Mouse (Mus musculus): ENCODE results near the gene Mlc1.
A peak's percentile ranks its signal among the peaks of the same experiment; 100 is the strongest.

Gene Mlc1

DNA sequence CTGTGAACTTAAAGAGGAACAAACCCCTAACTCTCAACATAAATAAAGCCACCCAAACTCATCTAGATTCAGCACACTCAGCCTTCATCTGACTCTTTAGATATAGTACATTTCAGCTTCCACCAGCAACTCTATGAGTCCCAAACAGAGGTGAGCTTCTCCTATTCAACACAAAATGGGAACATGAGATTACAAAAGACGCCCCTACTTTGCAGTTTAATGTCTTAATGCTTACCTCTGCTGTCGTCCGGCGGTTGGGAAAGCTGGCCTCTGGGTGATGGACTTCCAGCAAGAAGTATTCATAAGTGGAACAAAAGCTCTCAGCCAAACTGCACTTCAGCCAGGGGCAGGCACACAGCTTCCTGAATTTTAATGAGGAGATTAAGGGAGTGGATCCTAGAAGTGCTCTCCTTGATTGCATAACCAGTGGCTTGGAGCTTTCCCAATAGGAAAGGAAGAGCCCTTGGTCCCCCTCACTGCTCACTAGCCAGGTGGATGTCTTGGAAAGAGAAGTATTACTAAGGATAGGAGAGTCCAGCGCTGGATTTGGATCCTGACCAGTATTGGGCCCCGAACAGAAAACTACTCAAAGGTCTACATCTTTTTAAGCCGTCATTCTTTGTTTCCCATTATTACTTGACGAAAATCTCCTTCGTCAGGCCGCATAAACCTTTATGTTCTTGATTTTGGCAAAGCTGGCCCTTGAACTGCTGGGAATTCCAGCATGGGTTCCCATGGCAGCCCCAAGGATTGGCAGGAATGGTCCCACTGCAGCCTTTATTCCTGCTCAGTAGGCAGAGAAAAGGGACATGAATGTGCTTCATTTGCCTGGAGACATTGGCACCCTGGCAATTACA is at the start of gene Mlc1:
Gene Mlc1, minus strand, starts transcription at position 727 of the 857 bp plus-strand sequence.
- DNase-seq (ENCODE audit: extremely low spot score, low spot score): peak; percentile 27

DNA sequence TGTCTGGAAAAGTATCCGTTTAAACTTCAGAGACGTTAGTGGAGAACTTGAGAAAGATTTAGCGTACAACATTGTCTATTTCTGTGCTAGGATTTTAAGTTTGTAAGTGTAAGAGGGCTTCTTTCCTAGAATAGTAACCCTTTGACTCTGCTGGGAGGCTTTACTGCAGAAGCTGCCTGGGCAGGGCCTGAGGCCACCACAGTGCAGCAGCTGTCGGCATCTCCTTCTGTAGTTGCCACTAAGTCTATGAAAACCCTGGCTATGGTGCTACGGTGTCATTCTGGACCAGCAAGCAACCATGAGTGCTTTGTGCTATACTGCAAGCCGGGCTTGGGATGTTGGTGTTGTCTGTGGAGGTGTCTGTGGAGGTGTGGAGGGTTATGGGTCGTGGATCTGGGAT is 41.7 kb upstream of the Mlc1 start:
- no peak for DNase-seq (ENCODE audit: extremely low spot score, low spot score)

DNA sequence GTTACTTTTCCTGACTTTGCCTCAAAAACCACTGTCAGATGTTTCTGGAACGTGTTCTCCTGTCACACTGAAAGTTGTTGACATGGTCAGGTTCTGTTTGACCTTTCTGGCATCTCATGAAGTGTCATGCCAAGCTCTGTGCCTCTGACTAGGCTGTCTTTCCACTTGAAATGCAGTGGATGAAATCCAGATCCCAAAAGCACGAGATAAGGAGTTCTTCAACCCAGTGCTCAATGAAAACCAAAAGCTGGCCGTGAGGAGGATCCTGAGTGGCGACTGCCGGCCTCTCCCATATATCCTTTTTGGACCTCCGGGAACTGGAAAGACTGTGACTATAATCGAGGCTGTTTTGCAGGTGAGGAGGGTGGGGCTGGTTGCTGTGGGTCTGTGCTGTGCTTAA is 41.3 kb upstream of the Mlc1 start:
- no peak for DNase-seq (ENCODE audit: extremely low spot score, low spot score)

DNA sequence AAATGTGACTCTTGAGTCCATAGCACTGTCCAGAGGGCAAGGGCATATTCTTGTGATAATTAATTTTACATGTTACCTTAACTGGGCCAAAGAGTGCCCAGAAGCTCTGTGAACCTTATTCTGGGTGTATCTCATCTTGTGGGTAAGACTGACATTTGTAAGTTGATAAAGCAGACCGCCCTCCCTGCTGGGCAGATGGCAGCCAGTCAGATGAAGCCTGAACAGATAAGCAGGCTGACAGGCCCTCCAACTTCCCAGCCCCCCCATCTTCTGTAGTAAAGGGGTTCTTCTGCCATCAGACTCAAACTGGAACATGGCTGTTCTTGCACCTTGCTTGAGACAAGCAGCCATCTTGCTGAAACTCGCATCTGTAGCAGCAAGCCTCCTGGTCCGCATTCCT is 37.9 kb upstream of the Mlc1 start:
- no peak for DNase-seq (ENCODE audit: extremely low spot score, low spot score)

DNA sequence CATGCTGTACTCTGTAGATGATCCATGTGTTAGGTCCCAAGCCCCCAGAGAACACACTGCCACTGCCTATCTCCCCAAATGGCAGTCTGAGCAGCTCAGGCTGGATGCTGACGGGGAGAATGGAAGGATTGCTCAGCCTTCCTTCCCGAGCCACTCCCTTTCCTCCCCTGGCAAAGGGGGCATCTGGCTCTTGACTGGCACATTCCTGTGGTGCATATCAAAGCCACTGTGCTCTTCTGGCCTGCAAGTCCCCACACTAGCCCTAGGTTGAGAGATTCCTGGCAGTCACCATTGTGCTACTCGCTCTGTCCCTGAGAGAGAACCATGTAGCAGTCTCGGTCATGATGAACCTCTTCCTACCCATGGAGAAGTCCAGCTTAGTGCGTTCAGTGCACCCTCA is 29.0 kb upstream of the Mlc1 start:
- DNase-seq (ENCODE audit: extremely low spot score, low spot score): no peak

DNA sequence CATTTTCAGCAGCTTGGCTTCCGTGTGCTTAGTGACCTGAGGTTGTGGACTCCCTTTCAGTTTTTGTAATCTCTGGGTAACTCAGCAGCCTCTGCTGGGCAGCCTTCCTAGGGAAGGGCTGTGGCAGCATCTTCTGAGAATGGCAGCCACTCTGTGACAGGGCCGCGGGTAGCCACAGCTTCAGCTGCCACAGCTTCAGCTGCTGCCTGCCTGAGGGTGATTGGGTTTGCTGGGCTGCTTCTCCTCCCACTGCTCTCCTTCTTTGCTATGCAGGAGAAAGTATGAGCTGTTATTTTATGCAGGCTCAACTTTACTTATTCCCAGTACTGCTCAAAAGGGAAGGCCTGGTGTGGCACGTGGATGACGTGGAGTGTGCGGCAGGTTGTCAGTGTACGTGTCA is 28.2 kb upstream of the Mlc1 start:
- no peak for DNase-seq (ENCODE audit: extremely low spot score, low spot score)

DNA sequence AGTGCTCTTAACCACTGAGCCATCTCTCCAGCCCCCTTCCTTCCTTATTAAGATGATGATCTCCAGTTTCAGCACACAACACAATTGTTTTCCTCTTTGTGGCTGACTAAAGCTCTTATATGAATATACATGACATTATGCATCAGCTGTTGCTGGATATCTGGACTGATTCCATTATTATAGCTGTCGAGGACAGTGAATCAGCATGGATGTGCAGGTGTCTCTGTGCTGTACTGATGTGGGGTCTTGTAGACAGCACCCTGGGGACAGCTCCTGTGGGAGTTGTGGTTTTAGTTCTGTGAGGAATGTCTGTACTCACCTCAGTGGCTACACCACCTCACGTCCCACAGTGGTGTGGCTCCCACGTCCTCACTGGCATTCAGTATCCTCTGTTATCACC is 22.4 kb upstream of the Mlc1 start:
- no peak for DNase-seq (ENCODE audit: extremely low spot score, low spot score)

DNA sequence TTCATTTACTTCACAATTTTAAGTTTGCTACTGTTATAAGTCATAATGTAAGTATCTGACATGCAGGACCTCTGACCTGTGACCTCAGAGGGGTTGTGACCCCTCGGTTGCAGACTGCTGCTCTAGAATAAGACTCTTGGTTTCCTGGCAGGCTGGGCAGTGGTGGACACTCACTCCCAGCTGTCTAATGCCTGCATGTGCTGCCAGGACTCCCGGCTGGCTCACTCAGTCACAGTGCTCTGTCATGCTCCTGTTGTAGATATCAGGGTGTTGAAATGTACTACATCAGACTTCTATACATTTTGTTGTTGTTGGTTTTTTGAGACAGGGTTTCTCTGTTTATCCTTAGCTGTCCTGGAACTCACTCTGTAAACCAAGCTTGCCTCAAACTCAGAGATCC is 21.6 kb upstream of the Mlc1 start:
- DNase-seq (ENCODE audit: extremely low spot score, low spot score): no peak

DNA sequence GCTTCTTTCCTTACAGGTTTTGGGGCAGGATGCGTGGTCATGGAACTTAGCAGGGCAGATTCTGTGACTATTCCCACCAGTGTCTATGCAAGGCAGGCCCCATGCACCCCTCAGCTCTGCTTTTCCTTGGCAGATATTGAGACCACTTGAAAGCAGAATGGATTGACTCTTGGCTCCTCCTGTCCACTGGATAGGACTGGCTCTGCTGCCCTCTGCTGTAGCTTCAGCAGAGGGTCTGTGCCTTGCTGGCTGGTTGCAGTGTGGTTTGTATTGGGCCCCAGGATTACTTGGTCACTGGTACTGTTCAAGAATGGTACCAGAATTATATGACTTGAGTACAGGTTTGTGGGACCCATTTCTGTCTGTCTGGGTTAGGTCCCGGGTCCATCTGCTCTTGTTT is 20.3 kb upstream of the Mlc1 start:
- DNase-seq (ENCODE audit: extremely low spot score, low spot score): no peak

DNA sequence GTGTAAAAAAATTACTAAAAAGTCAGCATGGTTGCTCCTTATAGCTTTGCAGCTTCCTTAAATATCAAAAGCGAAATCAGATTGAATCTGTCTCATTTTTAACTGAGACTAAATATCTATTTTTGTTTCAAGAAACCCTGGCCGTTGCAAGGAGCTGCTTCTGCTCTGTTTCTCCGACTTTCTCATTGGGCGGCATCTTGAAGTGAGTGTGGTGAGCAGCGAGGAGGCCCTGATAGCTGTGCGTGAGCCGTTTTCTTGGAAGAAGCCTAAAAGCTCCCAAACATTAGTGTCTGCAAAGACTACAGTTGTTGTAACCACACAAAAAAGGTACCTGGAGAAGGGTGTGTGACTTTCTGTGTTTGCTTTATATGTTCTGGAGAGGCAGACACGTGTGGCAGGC is 19.8 kb upstream of the Mlc1 start:
- DNase-seq (ENCODE audit: extremely low spot score, low spot score): no peak

DNA sequence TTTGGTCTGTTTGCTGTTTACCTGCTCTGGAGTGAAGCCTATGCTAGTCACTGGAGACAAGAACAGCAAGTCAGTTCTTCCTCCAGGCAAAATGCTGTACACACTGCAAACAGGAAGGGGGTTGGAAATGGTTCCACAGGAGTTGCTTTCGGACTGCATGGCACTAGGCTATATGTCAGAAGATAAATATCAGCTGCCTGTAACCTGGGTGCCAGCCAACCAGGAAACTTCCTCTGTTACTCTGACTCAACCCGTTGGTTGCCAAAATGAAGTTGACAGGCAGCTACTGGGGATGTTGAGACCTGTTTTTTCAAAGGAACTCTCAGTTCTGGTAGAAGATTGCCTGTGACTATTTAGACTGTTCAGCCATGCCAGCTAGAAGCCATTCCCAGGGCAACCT is 10.4 kb upstream of the Mlc1 start:
- DNase-seq (ENCODE audit: extremely low spot score, low spot score): no peak

DNA sequence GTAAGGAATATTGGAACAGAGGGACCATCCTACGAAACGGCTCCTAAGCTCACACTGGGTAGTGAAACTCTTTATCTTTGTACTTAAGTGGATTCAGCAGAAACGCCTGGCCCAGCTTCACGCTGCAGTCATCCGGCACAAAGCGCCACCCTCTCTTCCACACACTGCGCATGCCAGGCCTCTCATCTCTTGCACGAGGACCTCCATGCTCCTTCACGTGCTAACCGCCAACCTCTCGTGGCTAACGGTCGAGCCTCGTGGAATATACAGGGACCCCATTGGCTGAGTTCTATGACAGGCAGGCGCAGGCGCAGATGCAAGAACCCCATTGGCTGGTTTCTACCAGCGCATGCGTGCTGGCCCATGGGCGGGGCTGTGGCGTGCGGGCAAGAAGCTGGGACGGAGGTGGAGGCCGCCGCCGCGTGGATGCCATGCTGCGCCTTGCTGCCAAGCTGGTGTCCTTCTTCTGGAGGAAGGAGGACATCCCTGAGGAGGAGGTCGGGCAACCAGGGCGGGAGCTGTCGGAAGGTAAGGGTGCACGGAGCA is 3.8 kb upstream of the Mlc1 start, which contains the start of gene Mov10l1:
Gene Mov10l1, plus strand, starts transcription at position 376 of the 546 bp plus-strand sequence.
- no peak for DNase-seq (ENCODE audit: extremely low spot score, low spot score)

DNA sequence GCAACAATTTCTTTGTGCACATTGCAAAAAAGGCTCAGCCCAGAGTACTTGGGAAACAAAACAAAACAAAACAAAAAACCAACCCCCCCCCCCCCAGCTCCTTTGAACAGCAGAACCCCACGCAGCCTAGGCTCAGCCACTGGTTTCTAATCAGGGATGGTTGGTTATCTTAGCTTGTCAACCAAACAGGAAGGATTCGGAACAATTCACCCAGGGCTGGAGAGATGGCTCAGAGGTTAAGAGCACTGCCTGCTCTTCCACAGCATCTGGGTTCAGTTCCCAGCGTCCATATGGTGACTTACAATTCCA is 285 bp upstream of the Mlc1 start:
- no peak for DNase-seq (ENCODE audit: extremely low spot score, low spot score)

DNA sequence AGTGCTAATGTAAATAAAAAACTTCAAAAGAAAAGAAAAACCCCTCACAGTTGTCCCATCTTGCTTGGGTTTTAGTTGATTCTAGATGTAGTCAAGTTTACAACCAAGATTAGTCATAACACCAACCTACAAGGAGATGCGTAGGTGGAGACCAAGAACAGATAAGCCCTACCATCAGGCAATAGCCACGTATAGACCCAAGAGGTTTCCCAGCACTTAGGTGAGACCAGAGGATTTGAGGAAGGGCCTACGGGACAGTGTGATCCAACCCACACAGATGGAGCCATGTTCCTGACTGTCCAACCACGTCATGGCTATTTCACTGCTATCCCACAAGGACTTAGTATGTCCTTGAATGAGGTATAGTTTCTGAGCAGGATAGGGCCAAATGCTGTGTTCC is 6.5 kb downstream of the Mlc1 start:
- DNase-seq (ENCODE audit: extremely low spot score, low spot score): no peak

DNA sequence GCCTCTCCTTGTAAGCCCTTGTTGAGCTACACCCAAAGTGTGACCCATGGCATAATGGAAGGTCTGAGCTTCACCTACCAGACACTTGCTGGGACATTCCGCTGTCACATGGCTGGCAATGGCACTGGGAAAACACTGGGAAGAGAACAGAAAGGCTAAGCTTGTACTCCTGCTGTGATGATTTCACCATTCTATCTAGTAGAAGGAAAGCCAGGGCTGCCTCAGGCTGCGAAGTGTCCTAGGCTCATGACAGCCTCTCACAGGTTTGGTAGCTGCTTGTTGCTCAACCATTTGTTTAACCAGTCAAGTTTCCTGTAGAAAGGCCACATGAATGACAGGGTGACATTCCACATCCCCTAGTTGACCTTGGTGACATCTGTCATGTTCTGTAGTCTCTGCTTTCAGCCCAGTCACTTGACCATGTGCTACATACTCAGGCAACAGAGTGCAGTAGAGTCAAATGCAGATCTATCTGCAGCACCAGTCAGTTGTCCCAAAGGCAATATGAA is 14.7 kb downstream of the Mlc1 start:
- no peak for DNase-seq (ENCODE audit: extremely low spot score, low spot score)

DNA sequence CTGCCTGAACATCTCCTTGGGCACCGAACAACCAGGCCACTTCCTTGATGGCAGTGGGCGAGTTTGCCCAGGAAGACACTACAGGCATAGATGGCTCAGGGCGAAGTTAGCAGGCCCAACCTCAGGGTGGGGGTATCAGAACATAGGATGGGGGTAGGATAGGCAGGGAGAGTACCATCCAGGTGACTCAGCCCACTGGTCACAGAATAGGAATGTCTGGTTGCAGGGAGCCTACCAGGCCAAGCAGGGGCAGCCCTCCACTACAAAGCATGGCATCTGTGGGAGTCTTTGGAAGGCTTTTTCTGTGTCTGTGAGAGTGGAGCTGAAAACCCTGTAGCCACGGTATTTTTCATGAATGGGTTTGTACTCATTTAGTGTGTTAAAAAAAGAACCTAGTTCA is 21.3 kb downstream of the Mlc1 start:
- DNase-seq (ENCODE audit: extremely low spot score, low spot score): no peak

DNA sequence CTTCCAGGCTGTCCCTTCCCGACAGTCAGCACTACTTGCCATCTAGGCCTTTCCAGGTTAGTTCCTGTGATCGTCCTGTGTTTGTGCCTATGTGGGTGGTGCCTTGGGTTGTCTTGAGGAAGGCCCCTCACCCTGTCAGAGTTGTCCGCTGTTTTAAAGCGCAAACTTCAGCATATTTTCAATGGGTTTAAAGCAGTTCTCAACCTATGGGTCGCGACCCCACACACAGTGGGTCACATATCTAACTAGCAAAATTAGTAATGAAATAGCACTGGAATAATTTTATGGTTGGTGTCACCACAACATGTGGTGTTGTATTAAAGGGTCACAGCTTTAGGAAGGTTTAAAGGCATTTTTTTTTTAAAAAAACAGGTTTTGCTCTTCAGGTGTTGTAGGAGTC is 23.5 kb downstream of the Mlc1 start:
- DNase-seq (ENCODE audit: extremely low spot score, low spot score): no peak

DNA sequence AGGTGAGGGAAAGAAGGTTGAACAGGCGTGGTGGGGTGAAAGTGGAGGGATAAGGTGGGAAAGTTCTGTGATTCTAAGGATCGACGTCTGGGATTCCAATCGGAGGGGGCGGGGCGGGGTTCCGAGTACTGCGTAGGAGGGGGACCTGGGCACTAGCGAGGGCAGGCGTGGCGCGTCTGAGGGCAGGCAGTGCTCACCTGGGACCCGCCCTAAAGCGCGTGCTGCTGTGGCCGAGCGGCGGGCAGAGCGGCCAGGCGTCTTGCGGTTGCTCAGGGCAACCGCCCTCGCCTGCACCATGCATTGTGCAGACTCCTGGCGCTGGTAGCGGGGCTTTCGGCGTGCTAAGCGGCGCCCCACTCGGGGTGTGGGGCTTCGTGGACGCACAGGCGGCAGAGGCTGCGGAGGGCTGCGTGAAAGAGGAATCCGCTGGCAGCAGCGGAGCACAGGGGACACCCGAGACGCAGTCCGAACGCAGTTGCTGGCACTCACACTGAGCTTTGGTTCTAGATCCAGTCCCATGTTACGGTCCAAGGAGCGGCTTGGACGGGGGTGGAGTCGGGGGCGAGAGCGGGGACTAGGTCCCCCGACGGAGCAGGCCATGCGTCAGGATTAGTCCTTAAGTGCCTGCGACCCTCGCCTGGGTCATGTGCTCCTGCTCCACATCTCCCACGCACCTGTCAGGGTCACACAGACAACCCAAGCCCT is 24.3 kb downstream of the Mlc1 start, which contains the start of gene Ttll8:
Gene Ttll8, minus strand, starts transcription at position 51 of the 705 bp plus-strand sequence.
- peak; percentile 31 for DNase-seq (ENCODE audit: extremely low spot score, low spot score)

DNA sequence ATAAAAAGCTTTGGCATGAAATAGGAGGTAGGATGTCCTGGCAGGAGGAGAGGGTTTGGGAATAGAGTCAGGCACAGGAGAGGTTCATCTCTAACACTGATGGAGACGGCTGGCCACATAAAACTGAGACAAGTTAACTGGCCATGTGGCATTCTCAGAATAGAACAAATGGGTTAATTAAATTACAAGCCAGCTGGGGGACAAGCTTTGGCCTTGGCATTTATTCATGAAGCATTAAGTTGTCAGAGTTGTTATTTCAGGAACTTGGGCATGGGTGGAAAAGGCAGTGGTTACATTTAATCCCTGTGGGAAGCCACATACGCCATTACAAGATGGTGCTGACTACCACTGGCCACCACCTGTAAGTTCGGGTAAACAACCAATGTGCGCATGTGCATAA is 27.6 kb downstream of the Mlc1 start:
- no peak for DNase-seq (ENCODE audit: extremely low spot score, low spot score)

DNA sequence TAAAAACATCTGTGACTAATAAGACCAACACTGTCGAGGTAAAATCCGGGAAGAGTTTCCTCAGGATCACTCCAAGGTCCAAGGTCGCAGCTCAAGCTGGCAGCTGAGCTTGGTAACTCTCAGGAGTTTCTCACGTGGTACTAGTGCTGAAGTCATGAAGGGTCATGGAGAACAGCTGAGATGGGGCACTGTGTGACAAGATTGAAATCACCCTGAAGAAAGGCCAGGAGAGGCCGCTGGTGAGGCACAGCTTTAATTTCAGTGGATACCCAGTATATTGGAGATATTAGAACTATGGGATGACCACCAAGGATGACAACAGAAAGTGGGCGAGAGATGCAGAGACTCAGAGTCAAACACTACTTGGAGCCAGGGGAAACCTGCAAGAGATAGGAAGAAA is 32.0 kb downstream of the Mlc1 start:
- DNase-seq (ENCODE audit: extremely low spot score, low spot score): no peak

DNA sequence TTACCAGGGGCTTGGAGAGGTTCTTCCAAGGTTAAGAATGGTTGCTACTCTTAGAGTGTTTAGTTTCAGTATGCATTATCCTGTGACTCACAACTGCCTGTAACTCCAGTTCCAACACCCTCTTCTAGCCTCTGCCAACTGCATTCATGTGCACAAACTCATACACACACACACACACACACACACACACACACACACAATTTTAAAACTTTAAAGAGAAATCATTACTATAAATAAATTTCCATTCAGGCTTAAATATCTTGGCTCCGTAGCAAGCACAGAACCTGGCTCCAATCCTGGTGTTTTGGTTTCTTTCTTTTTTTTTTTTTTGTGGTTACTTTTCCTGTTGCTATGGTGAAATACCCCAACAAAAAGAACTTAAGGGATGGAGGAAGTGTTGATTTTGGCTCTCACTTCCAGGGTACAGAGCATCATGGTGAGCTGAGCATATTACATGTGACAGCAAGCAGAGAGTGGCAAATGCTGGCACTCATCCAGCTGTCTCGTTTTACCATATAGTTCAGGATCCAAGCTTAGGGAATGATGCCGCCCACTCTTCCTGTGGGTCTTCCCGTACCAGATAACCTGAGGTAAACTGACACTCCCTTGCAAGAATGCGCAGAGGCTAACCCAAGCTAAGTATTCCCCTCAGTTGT is 34.8 kb downstream of the Mlc1 start:
- no peak for DNase-seq (ENCODE audit: extremely low spot score, low spot score)

DNA sequence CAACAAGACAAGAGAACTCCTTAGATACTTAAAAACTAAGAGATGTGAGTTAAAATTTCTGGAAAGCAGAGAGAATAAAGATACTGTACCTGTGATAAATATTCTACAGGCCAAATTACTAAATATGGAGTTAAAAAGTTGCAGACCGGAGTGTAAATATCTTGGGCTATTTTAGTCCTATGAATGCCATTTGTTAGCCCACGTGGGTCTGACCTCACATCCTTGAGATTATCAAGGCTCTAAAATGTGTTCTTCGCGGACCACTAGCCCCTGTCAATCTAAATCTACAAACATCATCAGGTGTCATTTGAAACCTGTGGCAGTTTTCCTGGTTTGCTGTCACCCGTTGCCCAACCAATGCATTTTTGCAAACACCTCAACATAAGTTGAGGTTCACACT is 36.0 kb downstream of the Mlc1 start:
- no peak for DNase-seq (ENCODE audit: extremely low spot score, low spot score)

Data from neural tube, embryonic 10.5 days (tissue).